Mouse (Mus musculus) heart, embryonic 14.5 days (tissue): ENCODE data around the gene Nup35. TPM values are rescaled to one million over a fixed set of nuclear protein-coding genes. Genes with fewer than 3 reads are reported as not detected.
A peak's percentile ranks its signal among the peaks of the same experiment; 100 is the strongest.

Source experiments
- ATAC-seq: fragments of 200-750 bp; cut with Nextera tagmentation; 2 replicates; pipeline ENCODE4 v1.8.0; 2017; ENCODE audit warnings: low read depth, moderate TSS enrichment; ENCODE audit not compliant: insufficient number of reproducible peaks, insufficient read depth, low FRiP score
- H3K27ac ChIP-seq, 2 experiments: fragments of 200-500 bp in 1 of 2; fragments of 300-500 bp in 1 of 2; sonication (generic) in 1 of 2; replicated peaks in 1 of 2; 2 replicates each; pipeline ENCODE4 v1.5.1; 2012 to 2014; ENCODE audit warnings: low read depth in 2 of 2, low read length in 2 of 2, control low read depth in 1 of 2, mild to moderate bottlenecking in 1 of 2, mixed read lengths in 1 of 2; ENCODE audit not compliant: control insufficient read depth in 1 of 2, insufficient read depth in 1 of 2
- H3K27me3 ChIP-seq: fragments of 300-500 bp; sonication (generic); 2 replicates; pipeline ENCODE4 v1.6.1; 2014; ENCODE audit warnings: mild to moderate bottlenecking, low read length, control low read depth; ENCODE audit not compliant: control insufficient read depth, insufficient read depth
- H3K36me3 ChIP-seq: fragments of 300-500 bp; sonication (generic); 2 replicates; pipeline ENCODE4 v1.6.1; 2014; ENCODE audit warnings: mild to moderate bottlenecking, control low read depth, low read length, mixed read lengths; ENCODE audit not compliant: control insufficient read depth, insufficient read depth
- H3K4me1 ChIP-seq, 2 experiments: fragments of 200-500 bp in 1 of 2; fragments of 300-500 bp in 1 of 2; sonication (generic) in 1 of 2; 2 replicates each; pipeline ENCODE4 v1.6.1; 2012 to 2014; ENCODE audit warnings: low read length in 2 of 2, control low read depth in 1 of 2, mixed read lengths in 1 of 2; ENCODE audit not compliant: control insufficient read depth in 2 of 2, insufficient read depth in 2 of 2
- H3K4me2 ChIP-seq: fragments of 300-500 bp; sonication (generic); 2 replicates; pipeline ENCODE4 v1.6.1; 2014; ENCODE audit warnings: mild to moderate bottlenecking, low read length
- H3K4me3 ChIP-seq, 2 experiments: fragments of 200-500 bp in 1 of 2; fragments of 300-500 bp in 1 of 2; sonication (generic) in 1 of 2; 2 replicates each; pipeline ENCODE4 v1.5.1; 2012 to 2014; ENCODE audit warnings: low read length in 2 of 2, mild to moderate bottlenecking in 2 of 2, control low read depth in 1 of 2, low read depth in 1 of 2, moderate library complexity in 1 of 2; ENCODE audit not compliant: control insufficient read depth in 1 of 2, insufficient read depth in 1 of 2
- H3K9ac ChIP-seq: fragments of 300-500 bp; sonication (generic); 2 replicates; pipeline ENCODE4 v1.6.1; 2014; ENCODE audit warnings: mild to moderate bottlenecking, low read length
- H3K9me3 ChIP-seq: fragments of 300-500 bp; sonication (generic); 2 replicates; pipeline ENCODE4 v1.6.1; 2016; ENCODE audit warnings: low read length, control low read depth; ENCODE audit not compliant: control insufficient read depth
- WGBS: fragments of 180-500 bp; shearing (Covaris S2); extraction: QIAGEN DNeasy Blood & Tissue Kit; methylation state at CpG from one replicate; pipeline ENCODE4 v1.1.7; 2014; 5-methylcytosine and 5-hydroxymethylcytosine counted together
- polyA plus RNA-seq: library from polyadenylated mRNA; unstranded; fragments of >200 nt; fragmentation: Nextera tagmentation; extraction: Ambion mirVana; gene quantifications from 2 replicates; pipeline ENCODE4 v1.2.1, GENCODE M21; 2014

Nup35 gene
- polyA plus RNA-seq, 1 experiment from 2014 or later = 20.6 TPM

- Histone ChIP-seq H3K36me3 (peaks cover 15% of the 10 kb centered on the region), H3K27me3 (no peaks in the 10 kb centered on the region), H3K27ac (peak overlapping the region; percentile 62 to 79), H3K9me3 (no peaks in the 10 kb centered on the region), H3K4me3 (peak overlapping the region; percentile 61 to 74), H3K4me1 (peaks cover 4 to 8% of the 10 kb centered on the region in 2 experiments; a peak in 3 of 4 replicates), H3K4me2 (peak overlapping the region; percentile 67), H3K9ac (peak overlapping the region; percentile 72)
- WGBS = under 1% methylated on average over 45 of the region's 45 CpGs
- peak; percentile 93 for ATAC-seq
These were observed 21.6 kb downstream of the Nup35 start for GRCm38 (mm10) chr2:80638364-80639241.

GRCm38 (mm10) chr2:80639398-80639797 lies 22.4 kb downstream of the Nup35 start:
- H3K27me3 ChIP-seq = no peaks in the 10 kb centered on the region
- peaks cover 4 to 8% of the 10 kb centered on the region in 2 experiments; a peak in 3 of 4 replicates for H3K4me1 ChIP-seq
- peak overlapping the region; percentile 67 for H3K4me2 ChIP-seq
- H3K4me3 ChIP-seq = peak overlapping the region; percentile 61 to 74
- peaks cover 23% of the 10 kb centered on the region for H3K36me3 ChIP-seq
- peak overlapping the region; percentile 72 for H3K9ac ChIP-seq
- 10% methylated on average over 8 of the region's 8 CpGs for WGBS
- H3K27ac ChIP-seq = no peak overlapping the region
- no peak for ATAC-seq
- H3K9me3 ChIP-seq = no peaks in the 10 kb centered on the region

DNA sequence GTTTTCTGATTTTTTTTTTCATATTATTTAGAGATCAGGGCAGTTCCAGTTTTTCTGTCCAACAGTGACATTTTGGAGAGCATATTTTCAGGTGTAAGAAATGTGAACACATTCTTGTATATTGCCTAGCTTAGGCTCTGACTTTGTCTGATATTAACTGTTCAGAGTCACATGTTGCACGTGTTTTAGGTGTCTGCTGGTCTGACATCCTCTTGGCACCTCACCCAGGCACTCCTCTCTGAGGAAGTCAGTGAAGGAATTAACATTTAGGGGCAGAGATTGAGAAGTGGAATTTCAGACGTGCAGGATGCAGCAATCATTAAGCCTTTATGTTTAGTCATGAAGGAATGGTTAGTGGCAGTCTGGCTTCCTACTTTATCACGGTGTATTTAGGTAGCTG lies 22.8 kb downstream of the Nup35 start:
- H3K36me3 ChIP-seq = peaks cover 26% of the 10 kb centered on the region
- no peaks in the 10 kb centered on the region for H3K9me3 ChIP-seq
- H3K27me3 ChIP-seq = no peaks in the 10 kb centered on the region
- H3K27ac ChIP-seq = no peak overlapping the region
- 52% methylated on average over 3 of the region's 3 CpGs for WGBS
- peaks cover 4 to 8% of the 10 kb centered on the region in 2 experiments; a peak in 3 of 4 replicates for H3K4me1 ChIP-seq
- peak overlapping the region; percentile 67 for H3K4me2 ChIP-seq
- no peak for ATAC-seq
- H3K9ac ChIP-seq = no peak overlapping the region; the same call in 1 of the 2 replicates
- peak overlapping the region in 1 of 2 experiments; percentile 61; a peak in 2 of 4 replicates for H3K4me3 ChIP-seq

GRCm38 (mm10) chr2:80661414-80661813 lies 44.4 kb downstream of the Nup35 start:
- no peak overlapping the region for H3K27ac ChIP-seq
- H3K4me3 ChIP-seq = no peak overlapping the region
- H3K9me3 ChIP-seq = no peaks in the 10 kb centered on the region
- H3K27me3 ChIP-seq = no peaks in the 10 kb centered on the region
- H3K36me3 ChIP-seq = peaks cover 26% of the 10 kb centered on the region
- H3K4me2 ChIP-seq = no peak overlapping the region
- H3K9ac ChIP-seq = no peak overlapping the region
- ATAC-seq = no peak
- no peaks in the 10 kb centered on the region for H3K4me1 ChIP-seq

DNA sequence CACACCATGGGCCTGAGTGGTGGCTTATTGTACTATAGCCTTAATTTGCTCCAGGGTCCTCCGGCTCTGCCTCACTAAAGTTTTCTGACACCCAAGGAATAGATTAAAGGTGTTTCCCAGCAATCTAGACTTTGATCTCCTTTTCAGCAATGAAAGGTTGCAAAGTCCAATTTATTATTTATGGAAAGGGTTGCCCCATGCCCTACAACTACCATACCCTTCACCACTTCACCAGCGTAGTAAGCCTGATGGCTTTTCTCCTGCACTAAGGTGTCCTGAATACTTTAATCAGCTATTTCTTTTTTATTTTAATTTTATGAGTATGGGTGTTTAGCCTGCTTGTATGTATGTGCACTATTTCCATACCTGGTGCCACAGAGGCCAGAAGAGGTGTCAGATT lies 45.6 kb downstream of the Nup35 start:
- Histone ChIP-seq H3K9me3 (no peaks in the 10 kb centered on the region), H3K27me3 (no peaks in the 10 kb centered on the region), H3K9ac (no peak overlapping the region), H3K27ac (no peak overlapping the region), H3K4me1 (no peaks in the 10 kb centered on the region), H3K36me3 (peaks cover 20% of the 10 kb centered on the region), H3K4me3 (no peak overlapping the region), H3K4me2 (no peak overlapping the region)
- no peak for ATAC-seq
- 97% methylated on average over 2 of the region's 2 CpGs for WGBS

DNA sequence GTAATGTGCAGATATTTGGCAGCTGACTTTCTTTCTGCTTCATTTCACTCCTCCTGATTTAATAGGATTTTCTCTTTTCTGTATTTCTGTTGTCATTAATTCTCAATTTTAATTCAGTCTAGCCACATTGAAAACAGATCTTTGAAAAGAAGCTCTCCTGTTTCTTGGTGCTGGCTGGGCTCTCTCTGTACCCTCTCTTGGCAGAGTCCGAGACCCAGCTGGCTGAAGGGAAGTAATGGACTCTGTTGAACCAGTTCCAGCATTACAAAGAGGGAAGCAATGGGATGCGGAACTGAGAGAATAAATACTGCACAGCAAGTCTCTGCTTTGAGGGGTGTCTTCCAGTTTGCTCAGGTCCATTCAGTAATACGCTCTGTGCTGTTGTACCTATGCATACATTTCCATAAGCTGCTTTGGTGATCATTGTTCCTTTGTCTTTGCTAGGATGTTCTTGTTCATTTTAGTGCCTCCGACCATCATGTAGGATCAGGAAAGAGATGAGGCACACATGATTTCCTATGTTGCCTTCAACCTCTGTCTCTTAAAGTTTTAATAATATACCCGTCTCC lies 50.4 kb downstream of the Nup35 start:
- 91% methylated on average over 5 of the region's 5 CpGs for WGBS
- H3K27me3 ChIP-seq = no peaks in the 10 kb centered on the region
- H3K4me2 ChIP-seq = no peak overlapping the region
- no peak overlapping the region for H3K27ac ChIP-seq
- no peak for ATAC-seq
- no peak overlapping the region for H3K4me3 ChIP-seq
- no peaks in the 10 kb centered on the region for H3K4me1 ChIP-seq
- peaks cover 12% of the 10 kb centered on the region; the same call in 1 of the 2 replicates for H3K36me3 ChIP-seq
- H3K9me3 ChIP-seq = no peaks in the 10 kb centered on the region
- H3K9ac ChIP-seq = no peak overlapping the region

- Histone ChIP-seq H3K27ac (no peak overlapping the region), H3K4me1 (no peaks in the 10 kb centered on the region), H3K36me3 (peaks cover 12% of the 10 kb centered on the region; the same call in 1 of the 2 replicates), H3K9me3 (no peaks in the 10 kb centered on the region), H3K4me2 (no peak overlapping the region), H3K4me3 (no peak overlapping the region), H3K27me3 (no peaks in the 10 kb centered on the region), H3K9ac (no peak overlapping the region)
- ATAC-seq = no peak
- WGBS = 74% methylated on average over 11 of the region's 11 CpGs
These were observed 53.0 kb downstream of the Nup35 start for GRCm38 (mm10) chr2:80669868-80670666.
